Mouse (Mus musculus) liver, postnatal 0 days (tissue): ENCODE measurements at regions not wholly inside any gene's neighbourhood (a gene's known extent, or its start where the extent isn't known, plus 50 kb on each side); places are given as distances from the start of the nearest gene placed in this dataset.

Experiments used
- CTCF ChIP-seq: sonication (generic); IDR thresholded peaks from 2 replicates; pipeline ENCODE4 v1.5.1; 2016; ENCODE audit warnings: antibody characterized with exemption, low read depth
- EP300 ChIP-seq: IDR thresholded peaks from 2 replicates; pipeline ENCODE4 v1.6.1; 2016; ENCODE audit warnings: antibody characterized with exemption, low read depth, mild to moderate bottlenecking

DNA sequence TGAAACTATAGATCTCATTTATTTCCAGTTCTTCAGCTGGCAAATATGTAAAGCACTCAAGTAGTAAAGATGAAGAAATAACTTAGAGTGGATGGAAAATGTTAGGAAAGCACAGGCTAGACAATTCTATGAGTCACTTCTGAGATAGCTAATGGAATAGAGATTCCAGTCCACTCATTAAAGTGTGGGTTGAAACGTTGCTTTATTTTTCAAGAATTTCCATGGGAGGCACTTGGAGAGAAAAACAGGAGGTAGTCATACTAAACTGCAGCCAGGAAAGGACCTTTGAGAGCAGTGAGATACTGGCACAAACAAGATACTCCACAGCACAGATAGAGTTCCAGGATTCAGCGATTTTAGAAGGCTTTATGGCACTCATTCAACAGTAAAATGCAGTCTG, 123.7 kb upstream of the Col5a2 start:
- no peak for TF ChIP-seq CTCF
- no peak for TF ChIP-seq EP300
